Mouse (Mus musculus) heart, postnatal 25 days (tissue): Measurements from ENCODE around the gene Rhot1. TPM values are rescaled to one million over a fixed set of nuclear protein-coding genes. Genes with fewer than 3 reads are reported as not detected.

Experiments used
- DNase-seq: peaks from one replicate; pipeline ENCODE4 v3.0.0; 2022; ENCODE audit warnings: low spot score
- intact Hi-C: fragments of 180-260 bp; cut with DNase I; formaldehyde crosslinking; loops from one replicate; pipeline ENCODE4 v1.15.1; 2025
- total RNA-seq, 2 experiments: library from RNA; stranded (reverse); gene quantifications; 2 replicates each; pipeline ENCODE4 v1.2.3; 2021

Gene Rhot1
- total RNA-seq, 2 experiments from 2014 or later = 62.4 to 68.1 TPM

DNA sequence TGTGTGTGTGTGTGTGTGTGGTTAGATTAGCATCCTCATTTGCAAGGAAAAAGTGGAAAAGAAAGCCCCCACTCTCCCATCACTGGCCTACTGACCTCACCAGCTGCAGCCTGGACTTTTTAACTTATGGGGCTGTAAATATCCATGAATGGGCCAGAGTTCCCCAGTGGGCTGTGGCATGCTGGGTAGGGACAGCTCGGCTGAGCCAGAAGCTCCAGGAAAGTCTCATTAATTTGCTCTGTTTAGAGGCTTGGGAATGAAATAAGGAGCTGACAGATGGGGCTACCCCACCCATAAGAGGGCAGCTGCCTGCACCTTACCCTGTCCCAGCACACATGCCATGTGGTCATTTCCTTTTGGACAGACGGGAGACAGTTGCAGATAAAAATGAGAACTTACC lies 103.2 kb downstream of the Rhot1 start:
- DNase-seq = no peak
- intact Hi-C loops = no loop called here

DNA sequence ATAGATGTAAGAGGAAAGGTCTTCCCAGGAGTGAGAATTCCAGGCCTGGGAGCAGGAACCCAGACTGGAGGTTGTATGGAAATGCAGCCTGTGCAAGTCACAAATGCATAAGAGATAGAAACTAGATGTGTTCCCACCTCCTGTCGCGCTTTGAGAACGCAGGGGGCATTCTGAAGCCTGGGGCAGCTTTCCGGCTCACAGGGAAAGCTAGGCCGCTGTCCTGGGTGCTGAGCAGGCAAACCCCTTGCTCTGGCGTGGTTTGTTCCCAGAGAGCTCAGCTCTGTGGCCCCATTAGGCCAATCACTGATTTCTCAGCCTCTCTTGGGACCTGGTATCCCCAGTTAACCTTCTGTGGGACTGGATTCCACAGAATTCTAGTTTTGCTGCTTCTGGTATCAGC lies 103.7 kb downstream of the Rhot1 start:
- DNase-seq = no peak

DNA sequence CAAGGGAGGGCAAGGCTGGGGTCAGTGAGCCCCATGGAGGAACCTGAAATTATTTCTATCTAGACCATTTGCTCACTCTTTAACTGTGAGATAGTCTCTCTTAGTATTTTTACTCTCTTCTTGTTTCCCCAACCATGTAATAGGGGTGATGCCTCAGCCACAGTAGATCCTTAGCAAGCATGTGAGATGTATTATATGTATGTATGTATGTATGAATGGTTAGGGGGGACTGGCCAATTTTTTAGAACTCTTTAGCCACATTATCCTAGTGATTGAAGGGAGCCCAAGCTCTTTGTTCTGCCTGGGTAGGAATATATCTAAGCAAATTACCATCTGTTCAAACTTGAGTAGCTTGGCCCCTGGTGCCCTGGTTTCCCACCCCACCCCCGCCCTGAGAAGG lies 104.6 kb downstream of the Rhot1 start:
- no peak for DNase-seq
- intact Hi-C loops = no loop called here

More for the DNA sequence above, 103.7 kb downstream of the Rhot1 start:
- intact Hi-C loops = no loop called here

DNA sequence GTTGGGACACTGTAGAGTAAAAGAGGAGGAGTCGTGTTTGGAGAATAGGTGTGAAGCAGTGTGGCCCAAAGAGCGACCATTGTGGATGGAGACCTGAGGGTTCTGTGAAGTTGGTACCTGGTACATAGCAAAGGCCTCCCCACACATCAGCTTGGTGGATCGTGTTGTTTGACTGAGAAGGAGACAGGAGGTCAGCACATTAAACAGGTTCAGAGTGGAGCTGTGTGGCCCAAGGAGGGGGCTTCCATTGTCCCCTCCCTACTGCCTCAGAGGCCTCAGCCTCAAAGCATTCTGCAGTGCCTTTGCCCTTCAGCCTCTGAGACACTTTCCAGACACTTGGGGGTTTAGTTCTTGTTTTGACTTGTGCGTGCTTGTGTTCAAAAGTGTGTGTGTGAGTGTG lies 105.1 kb downstream of the Rhot1 start:
- no peak for DNase-seq
- intact Hi-C loops = no loop called here

DNA sequence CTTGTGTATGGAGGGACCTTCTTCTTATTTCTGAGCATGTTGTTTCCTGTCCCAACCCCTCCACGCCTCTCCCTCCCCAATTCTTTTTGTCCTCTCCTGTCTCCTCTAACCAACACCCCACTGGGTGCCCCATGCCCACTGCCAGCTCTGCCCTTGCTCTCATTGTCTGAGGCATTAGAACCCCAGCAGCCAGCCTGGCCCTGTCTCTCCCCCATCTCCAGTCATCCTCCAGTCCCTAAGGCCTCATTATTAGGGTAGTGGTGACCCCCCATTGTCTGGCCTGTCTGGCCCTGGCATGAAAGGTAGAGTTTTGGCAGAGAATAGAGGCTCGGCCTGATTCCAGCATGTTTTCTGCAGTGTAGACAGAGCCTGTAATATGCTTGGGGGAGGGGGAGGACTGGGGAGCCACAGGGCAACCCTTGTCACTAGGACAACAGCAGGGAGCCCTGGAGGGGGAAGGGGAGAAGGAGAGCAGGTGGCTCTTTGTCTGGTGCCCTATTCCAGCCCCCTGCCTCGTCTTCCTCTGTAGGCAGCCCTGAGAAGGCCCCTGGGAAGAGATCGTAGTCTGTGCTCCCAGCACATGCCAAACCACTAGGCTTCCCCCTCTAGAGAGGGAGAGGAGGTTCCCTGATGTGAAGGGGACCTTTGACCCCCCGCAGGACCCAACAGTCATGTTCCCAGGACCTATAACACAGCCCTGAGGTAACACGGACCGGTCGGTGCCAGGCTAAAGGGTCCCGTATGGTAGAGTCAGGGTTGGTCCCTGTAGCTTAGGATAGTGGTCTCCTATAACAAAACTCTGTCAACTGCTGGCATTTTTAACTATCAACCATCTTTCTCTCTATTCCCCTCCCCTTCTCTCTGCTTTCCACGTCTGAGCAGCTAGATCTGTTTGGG lies 107.2 kb downstream of the Rhot1 start:
- DNase-seq = no peak
- intact Hi-C loops = no loop called here

Other genes with a start within 250 kb of the Rhot1 start
- gene Utp6, start 246.6 kb upstream of the Rhot1 start, total RNA-seq = 10 to 100 TPM; 20.9 to 23.2 TPM
- gene Suz12, start 215.9 kb upstream of the Rhot1 start, total RNA-seq = 10 to 100 TPM; 24.9 to 27.2 TPM
- 10 to 100 TPM; 13.5 to 14.3 TPM for gene Crlf3, start 128.0 kb upstream of the Rhot1 start, total RNA-seq
- gene Atad5, start 119.6 kb upstream of the Rhot1 start, total RNA-seq = under 1 TPM; 0.86 to 0.89 TPM
- 10 to 100 TPM; 25.8 to 29.7 TPM for gene Tefm, start 66.8 kb upstream of the Rhot1 start, total RNA-seq
- gene Adap2, start 54.9 kb upstream of the Rhot1 start, total RNA-seq = 10 to 100 TPM; 10.3 to 15.1 TPM
- gene Rnf135, start 25.2 kb upstream of the Rhot1 start, total RNA-seq = 1 to 10 TPM; 5.8 to 6.0 TPM
- gene Rhbdl3, start 91.9 kb downstream of the Rhot1 start, total RNA-seq = 1 to 10 TPM; 7.0 to 7.5 TPM
- 10 to 100 TPM; 22.1 to 22.9 TPM for gene 5730455P16Rik, start 169.0 kb downstream of the Rhot1 start, total RNA-seq
- 10 to 100 TPM; 68.5 to 79.5 TPM for gene Zfp207, start 174.3 kb downstream of the Rhot1 start, total RNA-seq
- gene Psmd11, start 219.6 kb downstream of the Rhot1 start, total RNA-seq = 100 to 1,000 TPM; 104 to 112 TPM